Mouse (Mus musculus): Measurements from ENCODE around the gene M1ap.

The M1ap gene

DNA sequence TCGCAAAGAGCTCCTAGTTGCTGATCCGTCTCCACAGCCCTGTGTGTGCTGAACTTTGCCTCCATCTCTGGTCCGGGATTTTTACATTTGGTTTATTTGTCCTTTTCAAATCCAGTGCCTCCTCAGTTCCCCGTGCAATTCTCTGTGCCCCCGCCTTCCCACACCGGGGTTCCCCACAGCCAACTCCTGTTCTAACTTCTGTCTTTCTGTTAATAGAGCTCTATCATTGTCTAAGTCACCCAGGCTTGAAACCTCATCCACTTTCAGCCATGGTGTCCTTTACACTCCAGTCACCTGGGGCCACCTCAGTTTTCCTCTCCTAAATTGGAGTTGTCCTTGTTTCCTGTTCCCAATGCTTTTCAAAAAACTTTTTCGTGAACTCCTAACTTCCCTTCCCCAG is 64.6 kb downstream of the M1ap start:
- DNase-seq: no peak

DNA sequence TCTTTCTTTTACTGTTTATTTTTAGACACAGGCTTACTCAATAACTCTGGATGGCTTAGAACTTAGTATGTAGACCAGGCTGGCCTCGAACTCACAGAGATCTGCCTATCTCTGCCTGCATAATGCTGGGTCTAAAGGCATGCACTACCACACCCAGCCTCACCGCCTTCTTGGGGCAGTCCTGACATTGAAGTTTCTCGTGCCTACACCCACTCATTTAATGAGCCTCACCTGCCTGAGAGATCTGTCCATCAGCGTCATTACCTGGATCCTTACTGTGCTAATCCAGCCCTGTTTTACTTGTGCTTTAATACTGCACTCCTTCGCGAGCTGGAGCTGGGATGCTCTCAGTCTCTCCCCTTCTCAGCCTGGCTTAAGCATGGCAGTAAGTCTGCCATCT is 65.1 kb downstream of the M1ap start:
- no peak for DNase-seq

DNA sequence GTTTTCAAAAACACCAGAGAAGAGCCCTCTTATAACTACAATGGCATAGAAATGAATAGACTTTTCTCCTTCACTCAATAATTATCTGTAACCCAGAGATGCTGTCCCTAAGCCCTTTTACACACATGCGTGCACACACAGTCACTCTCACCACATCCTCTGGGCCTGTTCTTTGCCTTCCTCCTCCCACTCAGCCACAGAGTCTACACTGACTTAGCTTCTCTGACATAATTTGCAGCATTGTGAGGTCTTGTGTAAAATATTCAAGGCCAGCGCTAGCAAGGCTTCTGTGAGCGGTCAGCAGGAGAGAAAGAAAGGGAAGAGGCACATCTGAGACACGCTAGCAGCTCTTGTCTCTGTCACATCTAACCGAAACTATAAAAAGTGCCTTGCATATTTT is 66.7 kb downstream of the M1ap start:
- no peak for DNase-seq

DNA sequence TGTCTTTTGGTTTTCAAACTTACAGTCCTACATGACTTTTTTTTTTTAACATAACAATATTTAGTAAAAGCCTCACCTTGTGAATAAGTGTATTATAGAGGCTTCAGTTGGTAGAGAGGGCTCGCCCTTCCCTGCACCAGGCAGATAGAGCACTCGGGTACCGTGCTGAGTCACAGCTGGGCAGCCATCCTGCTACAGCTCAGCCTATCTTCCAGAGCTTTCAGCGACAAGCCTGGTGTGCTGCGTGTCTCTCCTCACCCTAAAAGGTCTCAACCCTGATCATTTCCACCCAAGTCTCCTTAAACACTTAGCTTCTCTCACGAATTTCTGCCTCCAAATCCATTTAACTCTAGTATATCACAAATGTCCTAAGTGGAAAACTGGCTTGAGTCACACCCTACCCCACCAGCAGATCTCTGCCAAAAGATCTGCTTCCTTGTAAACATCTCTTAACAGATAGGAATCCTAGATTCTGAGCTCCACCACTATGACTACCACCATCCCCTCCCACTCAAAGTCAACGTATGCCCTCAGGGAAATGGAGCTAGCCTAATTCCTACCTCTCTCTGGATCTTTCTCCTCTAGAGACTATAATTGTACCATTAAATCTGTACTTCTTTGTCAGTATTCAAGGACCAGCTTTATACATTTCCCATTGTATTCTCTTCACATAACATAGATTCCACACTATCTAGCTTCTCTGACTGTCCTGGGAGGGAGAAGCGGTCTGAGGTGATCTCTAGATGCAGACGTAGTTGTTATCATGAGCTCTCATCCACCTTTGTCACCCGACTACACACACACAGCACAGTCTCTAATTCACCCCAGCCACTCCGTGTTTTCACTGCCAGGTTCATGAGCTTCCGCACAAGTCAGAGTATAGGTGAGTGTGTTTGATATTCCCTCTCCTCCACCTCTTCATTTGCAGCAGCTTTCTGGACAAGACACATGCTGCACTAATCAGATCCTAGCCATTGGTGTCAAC is 68.1 kb downstream of the M1ap start:
- DNase-seq: no peak

DNA sequence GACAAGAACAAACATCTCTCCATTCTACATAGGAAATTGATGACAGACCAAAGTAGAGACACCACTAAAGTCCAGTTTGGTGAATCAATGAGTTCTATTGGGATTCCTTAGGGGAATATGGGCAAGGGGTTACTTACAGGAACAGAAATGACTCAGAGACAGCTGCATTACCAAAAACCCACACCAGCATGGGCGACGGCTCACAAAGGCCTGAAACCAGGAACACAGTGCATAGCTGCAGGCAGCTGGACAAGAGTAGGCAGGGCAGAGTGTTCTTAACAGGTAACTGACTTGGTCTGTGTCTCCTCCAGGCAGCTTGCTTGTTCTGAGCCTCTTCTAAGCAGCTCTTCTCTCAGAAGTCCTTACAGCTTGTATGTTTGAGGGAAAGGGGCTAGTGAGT is 69.0 kb downstream of the M1ap start:
- DNase-seq: no peak

DNA sequence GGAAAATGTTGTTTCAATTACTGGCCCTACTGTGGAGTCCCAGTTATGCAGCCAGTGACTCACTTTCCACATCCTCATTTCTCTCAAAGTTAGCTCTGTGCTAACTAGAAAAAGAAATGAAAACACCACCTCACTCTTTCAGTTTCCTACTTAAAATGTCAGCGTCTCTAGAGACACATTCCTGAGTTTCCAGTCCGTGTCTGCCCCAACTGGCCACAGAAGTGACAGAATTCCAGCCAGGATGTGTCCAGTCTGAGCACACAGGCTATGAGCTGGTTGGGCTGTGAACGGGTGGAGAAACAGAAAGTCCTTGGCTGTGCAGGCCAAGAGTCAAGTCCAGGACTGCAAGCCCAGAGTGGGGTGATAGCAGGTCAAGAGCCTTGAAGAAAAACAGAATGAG is 70.5 kb downstream of the M1ap start:
- DNase-seq: no peak

DNA sequence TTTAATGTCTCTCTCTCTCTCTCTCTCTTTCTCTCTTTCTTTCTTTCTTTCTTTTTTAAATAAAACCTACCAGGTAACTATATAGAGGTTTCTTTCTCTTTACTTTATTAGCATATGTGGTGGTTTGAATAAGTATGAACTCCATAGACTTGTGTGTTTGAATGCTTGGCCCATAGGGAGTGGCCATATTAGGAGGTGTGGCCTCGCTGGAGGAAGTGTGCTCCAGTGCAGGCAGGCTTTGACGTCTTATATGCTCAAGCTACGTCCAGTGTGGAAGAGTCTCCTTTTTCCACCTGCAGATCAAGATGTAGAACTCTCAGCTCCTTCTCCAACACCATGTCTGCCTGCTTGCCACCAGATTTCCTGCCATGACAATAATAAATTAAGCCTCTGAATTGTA is 72.3 kb downstream of the M1ap start:
- no peak for DNase-seq

DNA sequence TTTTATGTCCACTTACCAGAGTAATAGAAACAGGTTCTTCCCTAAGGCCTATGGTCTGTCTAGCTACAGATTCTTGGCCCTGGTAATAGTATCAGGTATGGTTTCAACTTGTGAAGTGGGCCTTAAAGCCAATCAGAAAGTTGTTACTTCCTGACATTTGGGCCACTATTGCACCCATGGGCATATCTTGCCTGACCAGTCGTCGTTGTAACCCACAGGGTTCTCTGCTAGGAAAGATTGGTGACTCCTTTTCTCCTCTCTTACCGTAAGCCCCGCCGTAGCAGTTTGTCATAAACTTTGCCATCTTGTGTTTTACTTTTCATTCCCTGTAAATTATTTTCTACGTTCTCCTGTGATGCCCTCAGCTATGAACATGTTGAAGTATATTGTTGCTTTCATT is 73.4 kb downstream of the M1ap start:
- no peak for DNase-seq

DNA sequence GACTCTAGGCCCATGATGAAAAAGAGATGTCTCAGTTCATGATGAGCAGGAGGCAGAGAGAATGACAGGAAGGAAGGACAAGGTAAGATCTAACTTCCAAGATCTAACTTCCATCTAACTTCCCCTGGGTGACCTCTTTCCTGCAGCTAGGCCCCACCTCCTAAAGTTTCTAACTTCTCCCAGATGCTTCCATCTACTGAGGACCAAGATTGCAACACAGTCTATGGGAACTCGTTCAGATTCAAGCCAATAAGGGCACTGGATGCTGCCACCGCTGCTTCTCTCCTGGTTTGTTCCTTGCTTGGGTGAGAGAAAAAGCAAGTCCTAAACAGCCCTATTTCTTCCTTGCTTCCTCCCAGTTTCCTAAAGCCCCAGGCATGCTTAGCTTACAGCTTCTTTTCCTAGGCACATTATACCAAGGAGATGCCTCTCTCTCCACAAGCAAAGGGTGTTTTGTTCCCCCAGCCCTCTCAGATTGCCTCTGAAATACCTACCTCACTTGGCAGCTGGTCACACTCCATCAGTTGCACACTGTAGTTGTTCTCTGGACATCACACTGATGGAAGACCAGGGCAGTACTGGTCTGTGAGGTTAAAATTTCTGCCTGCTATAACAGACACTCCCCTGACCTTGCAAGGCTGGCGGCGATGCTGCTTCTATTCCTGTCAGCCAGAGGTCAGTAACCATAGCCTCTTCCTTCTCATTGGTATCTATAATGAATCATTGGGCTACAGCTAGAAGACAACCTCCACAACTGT is 74.3 kb downstream of the M1ap start:
- DNase-seq: no peak

DNA sequence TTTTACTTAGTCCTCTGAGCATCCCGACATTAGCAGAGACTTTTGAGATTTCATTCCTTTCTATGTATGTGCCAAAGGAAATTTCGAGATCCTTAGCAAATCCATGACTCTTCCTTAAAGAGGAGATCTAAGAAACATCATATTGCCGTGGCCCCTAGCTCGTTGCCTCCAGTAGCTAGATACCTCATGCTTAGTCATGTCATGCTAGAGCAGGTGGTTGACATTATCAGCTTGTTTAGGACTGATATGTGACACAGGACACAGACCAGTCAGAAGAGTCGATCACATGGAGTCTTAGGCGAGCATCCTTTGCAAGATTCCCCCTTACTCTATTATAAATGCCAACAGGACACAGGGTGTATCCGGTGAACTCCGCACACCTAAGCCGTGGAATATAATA is 76.3 kb downstream of the M1ap start:
- DNase-seq: no peak

DNA sequence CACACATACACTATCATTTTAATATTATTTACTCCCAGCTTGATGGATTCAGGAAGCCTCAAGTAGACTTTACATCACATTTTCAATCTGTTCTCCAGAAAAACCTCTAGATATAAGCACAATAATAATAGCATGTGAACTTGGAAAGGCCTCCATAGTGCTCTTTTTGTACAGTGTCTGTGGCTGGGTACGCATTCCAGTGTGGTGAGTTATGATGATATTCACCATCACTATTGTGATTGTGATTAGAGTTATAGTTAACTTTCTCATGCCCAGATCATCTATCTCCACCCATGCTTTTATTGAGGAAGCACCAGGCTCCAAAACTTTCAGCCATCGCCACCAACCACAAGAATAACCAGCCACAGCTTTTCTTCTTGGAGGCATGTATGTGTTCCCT is 77.1 kb downstream of the M1ap start:
- DNase-seq: no peak

DNA sequence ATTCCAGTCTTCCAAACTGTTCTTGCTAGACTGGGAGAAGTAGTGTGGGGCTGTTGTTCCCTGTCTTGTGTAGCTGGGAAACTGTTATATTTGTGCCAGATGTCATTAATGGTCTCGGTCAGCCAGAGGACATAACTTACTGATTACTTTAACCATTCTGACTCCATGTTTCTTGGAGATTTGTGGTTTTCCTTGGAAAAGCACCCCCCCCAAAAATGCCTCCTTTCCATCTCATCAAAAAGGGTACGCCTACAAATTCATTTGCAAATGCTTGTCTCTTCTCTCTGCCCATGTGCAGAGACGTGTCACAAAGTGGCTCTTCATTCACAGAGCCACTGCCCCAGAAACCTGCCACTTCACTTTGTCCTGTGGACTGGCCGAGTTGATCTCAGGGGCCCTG is 77.7 kb downstream of the M1ap start:
- DNase-seq: no peak

DNA sequence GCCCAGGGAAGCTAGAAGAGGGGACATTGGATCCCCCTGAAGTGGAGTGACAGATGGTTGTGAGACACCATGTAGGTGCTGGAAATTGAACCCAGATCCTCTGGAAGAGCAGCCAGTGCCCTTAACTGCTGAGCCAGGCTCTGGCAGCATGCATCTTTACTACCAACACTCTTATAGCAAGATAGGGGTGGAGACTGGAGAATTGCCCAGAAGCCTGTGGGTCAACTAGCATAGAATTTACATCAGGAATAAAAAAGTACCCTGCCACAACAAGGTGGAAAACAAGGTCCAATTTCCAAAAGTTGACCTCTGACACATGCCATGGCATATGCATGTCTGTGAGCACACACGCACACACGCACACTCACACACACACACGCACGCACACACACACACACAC is 78.5 kb downstream of the M1ap start:
- DNase-seq: no peak

DNA sequence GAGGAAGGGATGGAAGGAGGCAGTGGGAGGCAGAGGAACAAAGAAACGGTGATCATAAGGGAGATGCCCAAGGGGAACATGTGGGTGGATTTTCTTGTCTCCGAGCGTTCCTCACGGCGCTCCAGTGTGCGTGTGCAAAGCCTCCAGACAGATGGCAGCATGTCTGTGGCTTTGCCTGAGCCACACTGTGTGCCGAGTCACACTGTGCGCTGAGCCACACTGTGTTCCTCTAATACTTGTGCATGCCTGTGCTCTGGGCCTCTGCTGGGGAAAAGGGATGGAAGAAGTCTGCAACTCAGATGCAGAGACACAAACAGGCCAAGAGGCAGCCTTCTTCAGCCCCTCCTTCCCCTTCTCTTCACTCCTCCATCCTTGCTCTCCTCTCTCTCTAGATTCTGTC is 80.6 kb downstream of the M1ap start:
- no peak for DNase-seq

DNA sequence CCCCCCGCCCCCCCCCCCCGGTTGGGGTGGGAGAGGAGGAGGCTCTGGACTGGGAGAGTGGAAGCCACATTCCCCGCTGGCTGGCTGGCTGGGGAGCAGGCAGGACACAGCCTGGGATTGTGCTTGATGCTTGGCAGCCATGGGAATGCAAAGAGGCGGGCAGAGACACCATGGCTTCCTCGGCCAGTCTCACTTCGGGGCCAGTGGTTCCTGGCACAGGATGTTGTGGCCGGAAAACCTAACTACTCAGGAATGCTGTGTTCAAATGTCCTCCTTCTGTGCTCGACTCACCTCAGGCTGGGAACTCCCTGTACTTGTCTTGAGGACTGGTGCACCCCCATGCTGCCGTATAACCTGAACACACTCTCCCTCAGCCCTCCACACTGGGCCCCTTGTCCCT is 81.0 kb downstream of the M1ap start:
- no peak for DNase-seq

DNA sequence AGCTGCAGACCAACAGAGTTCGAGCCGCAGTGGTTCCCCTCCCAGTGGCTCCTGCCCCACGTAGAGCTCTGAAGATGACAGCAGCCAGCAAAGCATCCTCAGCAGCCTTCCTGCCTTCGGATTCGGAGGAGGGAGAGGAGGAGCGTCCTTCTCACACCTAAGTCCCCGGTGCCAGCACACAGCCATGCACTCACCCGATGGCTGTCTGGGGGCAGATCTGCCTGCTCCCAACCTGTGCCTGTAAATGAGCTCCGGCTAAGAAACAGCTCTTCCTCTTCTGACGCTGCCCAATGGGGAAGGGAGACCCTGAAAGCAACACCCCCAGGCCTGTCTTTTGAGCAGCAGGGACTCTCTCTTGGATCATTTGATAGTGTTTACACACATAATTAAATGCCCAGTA is 83.1 kb downstream of the M1ap start:
- no peak for DNase-seq

DNA sequence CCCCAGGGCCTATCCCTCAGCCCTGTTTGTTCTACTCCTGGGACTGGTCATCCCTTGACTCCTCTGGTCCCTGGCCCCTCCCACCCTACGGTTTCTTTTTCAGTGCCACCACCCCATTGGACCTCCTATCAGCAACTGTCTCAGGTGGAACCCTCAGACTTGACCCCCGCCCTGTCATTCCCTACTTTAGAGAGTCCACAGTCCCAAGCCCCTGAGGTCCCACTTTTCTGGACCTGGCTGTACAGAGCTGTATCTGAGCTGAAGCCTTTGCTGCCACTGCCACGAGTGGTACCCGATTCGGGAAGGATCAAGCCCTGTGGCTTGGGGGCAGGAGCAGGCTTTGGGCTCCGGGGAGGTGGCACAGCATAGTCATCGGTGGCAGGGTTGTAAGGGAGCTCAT is 84.4 kb downstream of the M1ap start:
- DNase-seq: no peak

DNA sequence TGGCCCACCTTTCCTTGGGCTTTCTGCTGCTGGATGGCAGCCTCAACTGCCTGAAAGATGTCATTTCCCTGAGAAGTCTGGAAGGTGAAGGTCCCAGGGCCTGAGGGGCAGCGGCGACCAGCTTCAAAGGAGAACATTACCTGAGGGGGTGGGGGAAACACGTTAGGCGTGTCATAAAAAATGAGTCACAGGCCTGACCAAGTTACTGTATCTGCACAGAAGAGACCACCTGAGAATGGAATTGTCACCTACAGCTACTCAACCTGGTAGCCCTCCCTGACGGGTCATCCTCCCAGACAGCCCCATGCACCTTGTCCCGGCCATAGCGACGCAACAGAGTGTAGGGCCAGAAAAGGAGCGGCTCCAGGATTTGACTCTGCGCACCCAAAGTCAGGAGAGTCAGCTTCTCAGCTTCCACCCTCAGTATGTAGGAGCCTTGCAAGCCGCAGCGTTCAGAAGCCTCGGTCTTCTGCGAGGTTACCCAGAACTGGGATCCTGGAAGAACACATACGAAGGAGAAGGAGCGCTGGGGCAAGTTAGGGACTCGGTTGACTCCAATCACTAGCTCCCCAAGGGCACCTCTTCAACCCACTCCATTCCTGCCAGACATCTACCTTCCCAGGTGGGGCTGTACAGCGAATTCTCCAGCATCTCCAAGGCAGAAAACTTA is 85.4 kb downstream of the M1ap start:
- DNase-seq: no peak

DNA sequence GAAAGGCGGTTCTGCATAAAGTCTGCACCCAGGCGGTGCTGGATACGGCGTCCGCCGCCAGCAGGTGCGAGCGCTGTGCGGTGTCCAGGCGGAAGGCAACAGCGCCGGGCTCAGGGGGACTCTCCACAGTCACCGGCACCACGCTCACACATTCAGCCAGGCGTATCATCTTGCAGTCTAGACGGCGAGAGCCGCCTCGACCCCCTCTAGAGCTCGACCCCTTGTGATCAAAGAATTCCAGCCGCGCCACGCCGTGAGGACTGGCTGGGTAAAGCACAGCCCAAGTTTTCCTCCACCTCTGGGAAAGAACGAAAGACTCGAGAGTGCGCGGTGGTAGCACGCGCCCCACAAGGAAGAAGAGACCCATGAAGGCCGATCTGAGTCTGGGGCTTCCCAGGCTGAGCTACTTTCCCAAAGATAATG is 86.1 kb downstream of the M1ap start:
- no peak for DNase-seq

DNA sequence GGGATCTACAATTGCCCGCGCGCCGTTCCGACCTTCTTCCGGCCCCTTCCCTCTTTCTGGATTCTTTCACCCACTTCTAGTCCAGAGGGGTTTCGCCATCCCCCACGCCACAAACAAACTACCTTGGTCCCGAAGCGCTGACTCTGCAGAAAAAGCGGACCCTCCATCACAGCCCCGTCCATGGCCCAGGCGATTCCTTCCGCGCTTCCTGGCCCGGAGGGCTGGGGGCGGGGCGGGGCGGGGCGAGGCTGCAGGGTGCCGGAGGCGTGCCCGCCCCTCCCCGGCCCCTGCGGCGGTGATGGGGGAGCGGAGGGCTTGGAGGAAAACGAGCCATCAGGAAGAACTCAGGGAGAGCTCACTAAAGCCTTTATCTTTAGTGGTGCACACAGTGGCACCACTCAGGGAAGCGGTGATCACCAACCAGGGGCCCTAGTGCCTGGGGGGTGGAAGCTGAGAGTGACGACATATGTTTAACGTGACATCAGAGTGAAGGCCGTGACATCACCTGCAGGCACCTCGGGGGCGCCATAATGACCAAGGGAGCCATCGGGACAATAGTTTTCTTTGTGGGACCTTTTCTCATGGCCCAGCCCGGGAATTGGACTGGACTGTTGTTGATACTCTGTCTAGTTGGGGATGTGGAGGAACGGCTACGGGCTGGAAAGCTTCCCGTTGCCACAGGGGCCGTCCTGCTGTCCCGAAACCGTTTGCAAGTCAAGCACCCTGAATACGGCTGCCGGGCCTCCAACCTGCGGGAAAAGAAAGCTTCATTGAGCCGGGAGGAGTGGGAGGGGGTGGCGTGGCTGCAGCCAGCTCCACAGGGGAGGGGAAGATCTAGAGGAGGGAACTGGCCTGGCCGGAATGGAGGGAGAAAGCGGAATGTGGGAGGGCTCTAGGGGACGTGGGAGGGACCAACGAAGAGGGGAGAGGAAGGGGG is 86.8 kb downstream of the M1ap start, which contains the start of the genes Dok1 and Loxl3:
TSS of gene Dok1 (minus strand) at position 223 of the 937 bp plus-strand sequence.
TSS of gene Loxl3 (plus strand) at position 925 of the 937 bp plus-strand sequence.
- no peak for DNase-seq

DNA sequence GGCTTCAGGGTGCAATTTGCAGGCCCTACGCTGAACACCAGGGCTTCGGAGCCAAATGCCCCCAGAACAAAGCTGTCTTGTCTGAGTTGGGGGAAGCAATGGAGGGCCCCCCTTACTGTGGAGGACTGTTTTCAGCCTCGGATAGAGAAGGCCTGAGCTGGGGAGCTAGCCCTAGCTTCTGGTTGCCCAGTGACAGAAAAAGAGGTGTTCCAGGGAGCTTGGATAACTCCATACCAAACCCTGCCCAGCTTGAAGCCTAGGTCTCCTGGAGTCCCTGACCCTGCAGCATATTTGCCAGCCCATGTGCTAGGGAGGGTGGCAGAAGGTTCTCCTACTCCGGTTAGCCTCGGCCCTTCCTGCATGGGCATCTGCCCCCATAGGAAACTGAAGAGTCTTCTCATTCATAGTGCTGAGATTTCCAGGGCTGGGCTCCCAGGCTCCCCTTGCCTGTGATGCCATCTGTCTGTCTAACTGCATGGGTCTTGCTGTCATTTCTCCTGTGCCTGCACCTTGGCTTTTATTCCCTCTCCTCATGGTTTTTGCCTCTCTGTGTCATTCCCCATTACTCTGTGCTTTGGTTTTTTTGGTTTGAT is 87.9 kb downstream of the M1ap start:
- DNase-seq: no peak

DNA sequence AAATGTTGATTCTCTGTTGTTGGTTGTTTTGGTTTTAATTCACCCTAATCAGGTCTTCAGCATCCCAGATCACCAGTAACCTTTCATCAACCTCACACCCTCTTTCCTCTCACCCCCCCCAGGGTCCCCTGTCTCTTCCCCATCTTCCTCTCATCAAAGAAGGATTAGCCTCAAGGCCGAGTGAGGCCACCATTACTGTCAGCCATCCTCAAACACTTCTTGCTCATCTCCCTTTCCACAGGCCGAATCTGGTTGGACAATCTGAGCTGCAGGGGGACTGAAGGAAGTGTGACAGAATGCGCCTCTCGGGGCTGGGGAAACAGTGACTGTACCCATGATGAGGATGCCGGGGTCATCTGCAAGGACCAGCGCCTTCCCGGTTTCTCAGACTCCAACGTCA is 90.5 kb downstream of the M1ap start:
- no peak for DNase-seq
